Mouse (Mus musculus) MEL (cell line): ENCODE data around the gene Kansl3.

Experiments
- BHLHE40 ChIP-seq: IDR thresholded peaks from 2 replicates; pipeline ENCODE4 v1.6.1; 2012; ENCODE audit warnings: low read depth, mild to moderate bottlenecking, inconsistent platforms, low read length, improper control_type of control experiment, borderline replicate concordance
- CTCF ChIP-seq, 3 experiments: IDR thresholded peaks in 2 of 3; conservative IDR thresholded peaks in 1 of 3; 2 replicates each; pipeline ENCODE4 v1.5.1; 2011 to 2012; ENCODE audit warnings: low read length in 3 of 3, low read depth in 2 of 3, mild to moderate bottlenecking in 2 of 3, improper control_type of control experiment in 1 of 3, inconsistent platforms in 1 of 3, mixed read lengths in 1 of 3, moderate library complexity in 1 of 3; ENCODE audit not compliant: control insufficient read depth in 1 of 3, insufficient read depth in 1 of 3, poor library complexity in 1 of 3, severe bottlenecking in 1 of 3
- EP300 ChIP-seq, 2 experiments: IDR thresholded peaks; 2 replicates each; pipeline ENCODE4 v1.6.1; 2011; ENCODE audit warnings: improper control_type of control experiment in 2 of 2, low read length in 2 of 2, low read depth in 1 of 2, mild to moderate bottlenecking in 1 of 2
- HCFC1 ChIP-seq: IDR thresholded peaks from 2 replicates; pipeline ENCODE4 v1.6.1; 2012; ENCODE audit warnings: low read depth, mild to moderate bottlenecking, inconsistent platforms, low read length, improper control_type of control experiment, moderate library complexity
- MYB ChIP-seq: IDR thresholded peaks from 2 replicates; pipeline ENCODE4 v1.6.1; 2011; ENCODE audit warnings: mild to moderate bottlenecking, low read depth, low read length, improper control_type of control experiment
- POLR2AphosphoS2 ChIP-seq: IDR thresholded peaks from 2 replicates; pipeline ENCODE4 v1.6.1; 2011; ENCODE audit warnings: low read length, improper control_type of control experiment
- USF1 ChIP-seq: IDR thresholded peaks from 2 replicates; pipeline ENCODE4 v1.6.1; 2014; ENCODE audit warnings: low read depth, mild to moderate bottlenecking, inconsistent platforms, low read length, improper control_type of control experiment, moderate library complexity

GRCm38 (mm10) chr1:36302957-36303356 is 66.0 kb downstream of the Kansl3 start:
- no peak for TF ChIP-seq BHLHE40
- no peak for TF ChIP-seq CTCF (IDR thresholded peaks at IDR 0.05 in 2 of 3, conservative IDR thresholded peaks at IDR 0.05 in 1 of 3; ENCODE audit: control insufficient read depth in 1 of 3, insufficient read depth in 1 of 3, low read depth in 2 of 3, low read length in 3 of 3, poor library complexity in 1 of 3, severe bottlenecking in 1 of 3)
- no peak for TF ChIP-seq HCFC1
- TF ChIP-seq USF1, result no peak
- no peak for TF ChIP-seq POLR2AphosphoS2
- no peak for TF ChIP-seq MYB
- no peak for TF ChIP-seq EP300 (IDR thresholded peaks at IDR 0.05; ENCODE audit: low read depth in 1 of 2, low read length in 2 of 2)
